In the genomic region with DNA sequence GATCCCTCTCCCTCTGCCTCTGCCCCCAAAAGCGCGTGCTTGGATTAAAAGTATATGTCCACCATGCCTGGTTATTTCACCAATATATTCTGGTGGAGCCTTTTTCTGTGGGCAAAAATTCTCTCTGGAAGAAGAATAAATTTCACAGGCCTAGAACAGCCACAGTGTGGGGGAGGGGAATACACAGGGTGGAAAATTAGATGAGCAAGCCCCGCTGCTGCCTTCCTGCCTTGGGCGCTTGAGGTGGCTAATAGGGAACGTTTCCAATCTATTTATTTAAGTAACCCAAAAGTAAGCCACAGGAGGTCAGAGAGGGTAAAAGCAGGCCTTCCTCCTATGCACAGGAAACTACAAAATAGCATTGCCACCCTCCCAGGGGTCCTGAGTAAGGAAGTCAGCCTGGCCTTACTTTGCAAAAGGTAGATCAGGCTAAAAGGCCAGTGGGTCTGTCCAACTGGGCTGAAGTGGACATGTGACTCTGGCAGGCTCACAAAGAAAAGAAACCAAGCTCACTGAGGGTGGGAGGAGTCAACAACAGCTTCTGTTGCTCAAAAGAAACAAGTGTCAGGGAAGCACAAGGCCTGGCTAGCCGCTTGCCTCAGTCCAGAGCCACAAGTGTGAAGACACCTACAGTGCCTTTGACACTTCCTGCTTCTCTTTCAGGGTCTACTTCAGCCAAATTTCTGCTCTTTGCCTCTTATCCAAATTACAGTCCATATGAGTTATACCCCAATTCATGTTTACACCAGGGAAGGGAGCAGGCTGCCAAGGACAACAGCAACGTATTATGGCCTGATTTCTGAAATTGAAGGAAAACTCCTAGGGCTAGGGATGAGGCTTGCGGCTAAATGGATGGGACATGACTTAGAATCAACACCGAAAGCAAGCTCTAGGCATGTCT, we compare ENCODE assay signal across 12 mouse cellular contexts.
A peak's percentile ranks its signal among the peaks of the same experiment; 100 is the strongest.
DNase-seq lines count a peak whose midpoint lies in the region; ATAC-seq and TF ChIP-seq lines count a peak whose summit lies in the region.
"Had no signal": no experiment of that assay in that cellular context is flagged by ENCODE, and none has a peak within 500 bp of the region (broad histone marks: within the 10 kb centered on the region; RNA-seq: fewer than 3 reads in every experiment).

No protein-coding gene starts in this region.

- H3K9ac ChIP-seq in midbrain, embryonic 13.5 days (replicated peaks): no peak overlapping the region; the same call in 1 of the 2 replicates
- no peak overlapping the region for H3K9ac ChIP-seq in midbrain, embryonic 15.5 days
- 0 out of 2 replicates have a peak overlapping the region, but pooled peaks have one; percentile 35 for H3K9ac ChIP-seq in hindbrain, embryonic 13.5 days
- H3K9ac ChIP-seq in limb, embryonic 11.5 days (ENCODE audit: low read length): no peak overlapping the region
- H3K9ac ChIP-seq in stomach, postnatal 0 days (ENCODE audit: low read length): no peak overlapping the region
- H3K9ac ChIP-seq: forebrain, postnatal 0 days; liver, embryonic 13.5 days had no signal

- TF ChIP-seq EP300 in stomach, postnatal 0 days (optimal IDR thresholded peaks at IDR 0.05): no peak

- no peak overlapping the region for H3K4me3 ChIP-seq in midbrain, embryonic 13.5 days (replicated peaks)
- H3K4me3 ChIP-seq in midbrain, embryonic 15.5 days: no peak overlapping the region
- no peak overlapping the region for H3K4me3 ChIP-seq in hindbrain, embryonic 13.5 days
- no peak overlapping the region for H3K4me3 ChIP-seq in limb, embryonic 11.5 days (ENCODE audit: low read depth, low read length)
- no peak overlapping the region for H3K4me3 ChIP-seq in stomach, postnatal 0 days (ENCODE audit: low read depth, low read length)
- H3K4me3 ChIP-seq: layer of hippocampus, adult 2 months; liver, embryonic 13.5 days; myocyte had no signal

- H3K9me3 ChIP-seq in midbrain, embryonic 13.5 days: no peaks in the 10 kb centered on the region
- no peaks in the 10 kb centered on the region for H3K9me3 ChIP-seq in midbrain, embryonic 15.5 days
- H3K9me3 ChIP-seq in hindbrain, embryonic 13.5 days: no peaks in the 10 kb centered on the region
- no peaks in the 10 kb centered on the region for H3K9me3 ChIP-seq in limb, embryonic 11.5 days (ENCODE audit: control insufficient read depth, low read length)
- H3K9me3 ChIP-seq in stomach, postnatal 0 days (ENCODE audit: control insufficient read depth, low read length): no peaks in the 10 kb centered on the region
- H3K9me3 ChIP-seq: liver, embryonic 13.5 days had no signal

- no peaks in the 10 kb centered on the region for H3K27me3 ChIP-seq in midbrain, embryonic 13.5 days
- H3K27me3 ChIP-seq in midbrain, embryonic 15.5 days (replicated peaks): no peaks in the 10 kb centered on the region
- H3K27me3 ChIP-seq in hindbrain, embryonic 13.5 days: no peaks in the 10 kb centered on the region
- no peaks in the 10 kb centered on the region for H3K27me3 ChIP-seq in limb, embryonic 11.5 days (ENCODE audit: control insufficient read depth, insufficient read depth, low read length)
- no peaks in the 10 kb centered on the region for H3K27me3 ChIP-seq in stomach, postnatal 0 days (ENCODE audit: control insufficient read depth, insufficient read depth, low read length)
- H3K27me3 ChIP-seq: liver, embryonic 13.5 days had no signal

- WGBS in midbrain, embryonic 13.5 days: 68% methylated on average over 9 of the region's 9 CpGs
- 65% methylated on average over 9 of the region's 9 CpGs for WGBS in midbrain, embryonic 15.5 days
- 65% methylated on average over 9 of the region's 9 CpGs for WGBS in hindbrain, embryonic 13.5 days
- WGBS in limb, embryonic 11.5 days: 61% methylated on average over 9 of the region's 9 CpGs
- WGBS in stomach, postnatal 0 days: 79% methylated on average over 9 of the region's 9 CpGs

- H3K4me1 ChIP-seq in midbrain, embryonic 13.5 days (replicated peaks): peaks cover 25% of the 10 kb centered on the region
- H3K4me1 ChIP-seq in midbrain, embryonic 15.5 days: peaks cover 21% of the 10 kb centered on the region
- H3K4me1 ChIP-seq in hindbrain, embryonic 13.5 days (replicated peaks): peaks cover 24% of the 10 kb centered on the region
- H3K4me1 ChIP-seq in limb, embryonic 11.5 days (ENCODE audit: control insufficient read depth, insufficient read depth, low read length): peaks cover 40% of the 10 kb centered on the region
- peaks cover 10% of the 10 kb centered on the region; the same call in 1 of the 2 replicates for H3K4me1 ChIP-seq in stomach, postnatal 0 days (replicated peaks; ENCODE audit: control insufficient read depth, insufficient read depth)

- no peak for DNase-seq in limb, embryonic 11.5 days (ENCODE audit: low spot score)
- DNase-seq in stomach, postnatal 0 days (ENCODE audit: low spot score): no peak
- no peak for DNase-seq in gastrocnemius, postnatal 36 days
- no peak for DNase-seq in T-cell, adult 2 months (ENCODE audit: low spot score)
- DNase-seq: cerebellum, adult 2 months; forebrain, postnatal 0 days; liver, embryonic 13.5 days had no signal

- intact Hi-C loops in gastrocnemius, postnatal 36 days (cut with DNase I): loop anchor here (10.0 kb wide), 1 partner anchor 267 kb away; a partner anchor contains a TSS

- H3K36me3 ChIP-seq in midbrain, embryonic 13.5 days: no peaks in the 10 kb centered on the region
- H3K36me3 ChIP-seq in midbrain, embryonic 15.5 days (replicated peaks): no peaks in the 10 kb centered on the region
- H3K36me3 ChIP-seq in hindbrain, embryonic 13.5 days: no peaks in the 10 kb centered on the region
- H3K36me3 ChIP-seq in limb, embryonic 11.5 days (ENCODE audit: control insufficient read depth, insufficient read depth, low read length): no peaks in the 10 kb centered on the region
- H3K36me3 ChIP-seq in stomach, postnatal 0 days (ENCODE audit: control insufficient read depth, insufficient read depth, low read length): no peaks in the 10 kb centered on the region
- H3K36me3 ChIP-seq: liver, embryonic 13.5 days had no signal

- no peak overlapping the region for H3K4me2 ChIP-seq in midbrain, embryonic 13.5 days (replicated peaks)
- no peak overlapping the region for H3K4me2 ChIP-seq in midbrain, embryonic 15.5 days
- H3K4me2 ChIP-seq in hindbrain, embryonic 13.5 days: no peak overlapping the region
- H3K4me2 ChIP-seq in limb, embryonic 11.5 days (ENCODE audit: low read depth, severe bottlenecking): no peak overlapping the region
- H3K4me2 ChIP-seq in stomach, postnatal 0 days (replicated peaks; ENCODE audit: low read depth): no peak overlapping the region
- H3K4me2 ChIP-seq: liver, embryonic 13.5 days had no signal

- H3K27ac ChIP-seq in midbrain, embryonic 13.5 days: peak overlapping the region; percentile 60
- no peak overlapping the region for H3K27ac ChIP-seq in midbrain, embryonic 15.5 days
- peak overlapping the region; percentile 36; the same call in 1 of the 2 replicates for H3K27ac ChIP-seq in hindbrain, embryonic 13.5 days
- H3K27ac ChIP-seq in limb, embryonic 11.5 days (replicated peaks; ENCODE audit: low read depth, low read length): peak overlapping the region; percentile 23
- H3K27ac ChIP-seq in stomach, postnatal 0 days (replicated peaks): 0 out of 2 replicates have a peak overlapping the region, but pooled peaks have one; percentile 18
- H3K27ac ChIP-seq: layer of hippocampus, adult 2 months; liver, embryonic 13.5 days had no signal

- no peak for TF ChIP-seq CTCF in stomach, postnatal 0 days (IDR thresholded peaks at IDR 0.05; ENCODE audit: low read depth)

- ATAC-seq in midbrain, embryonic 13.5 days: no peak
- no peak for ATAC-seq in midbrain, embryonic 15.5 days (replicated peaks)
- ATAC-seq in hindbrain, embryonic 13.5 days (ENCODE audit: low FRiP score): no peak
- no peak for ATAC-seq in limb, embryonic 11.5 days (ENCODE audit: insufficient number of reproducible peaks, low FRiP score, low TSS enrichment, low read depth)
- no peak for ATAC-seq in stomach, postnatal 0 days (ENCODE audit: low FRiP score, low TSS enrichment)
- ATAC-seq: forebrain, postnatal 0 days had no signal
